Mouse (Mus musculus) intestine, postnatal 0 days (tissue): ENCODE measurements around the gene App. TPM values are rescaled to one million over a fixed set of nuclear protein-coding genes. Genes with fewer than 3 reads are reported as not detected.

Experiments used
- ATAC-seq: fragments of 200-750 bp; cut with Nextera tagmentation; 2 replicates; pipeline ENCODE4 v1.8.0; 2017; ENCODE audit warnings: mild to moderate bottlenecking, moderate TSS enrichment, moderate library complexity
- H3K27ac ChIP-seq: fragments of 300-500 bp; sonication (generic); 2 replicates; pipeline ENCODE4 v1.5.1; 2014; ENCODE audit warnings: mild to moderate bottlenecking, low read depth, low read length, moderate library complexity
- H3K27me3 ChIP-seq: fragments of 300-500 bp; sonication (generic); replicated peaks from 2 replicates; pipeline ENCODE4 v1.6.1; 2014; ENCODE audit warnings: low read length, mixed read lengths; ENCODE audit not compliant: control insufficient read depth, insufficient read depth
- H3K36me3 ChIP-seq: fragments of 300-500 bp; sonication (generic); 2 replicates; pipeline ENCODE4 v1.6.1; 2014; ENCODE audit warnings: mild to moderate bottlenecking, moderate library complexity; ENCODE audit not compliant: control insufficient read depth, insufficient read depth
- H3K4me1 ChIP-seq: fragments of 300-500 bp; sonication (generic); replicated peaks from 2 replicates; pipeline ENCODE4 v1.6.1; 2014; ENCODE audit warnings: antibody characterized with exemption, low read length, mixed read lengths; ENCODE audit not compliant: control insufficient read depth, insufficient read depth
- H3K4me2 ChIP-seq: fragments of 300-500 bp; sonication (generic); replicated peaks from 2 replicates; pipeline ENCODE4 v1.6.1; 2014; ENCODE audit warnings: low read depth, mild to moderate bottlenecking, moderate library complexity
- H3K4me3 ChIP-seq: fragments of 300-500 bp; sonication (generic); 2 replicates; pipeline ENCODE4 v1.5.1; 2014; ENCODE audit warnings: low read depth, low read length
- H3K9ac ChIP-seq: fragments of 300-500 bp; sonication (generic); 2 replicates; pipeline ENCODE4 v1.6.1; 2014; ENCODE audit warnings: mild to moderate bottlenecking, low read depth, low read length
- H3K9me3 ChIP-seq: fragments of 300-500 bp; sonication (generic); 2 replicates; pipeline ENCODE4 v1.6.1; 2016; ENCODE audit warnings: mixed run types; ENCODE audit not compliant: control insufficient read depth
- CTCF ChIP-seq: sonication (generic); IDR thresholded peaks from 2 replicates; pipeline ENCODE4 v1.5.1; 2016; ENCODE audit warnings: low read depth, mild to moderate bottlenecking, control low read depth, antibody characterized with exemption, moderate library complexity
- WGBS: fragments of 180-500 bp; shearing (Covaris S2); extraction: QIAGEN DNeasy Blood & Tissue Kit; methylation state at CpG from one replicate; pipeline ENCODE4 v1.1.7; 2014; 5-methylcytosine and 5-hydroxymethylcytosine counted together
- polyA plus RNA-seq: library from polyadenylated mRNA; unstranded; fragments of >200 nt; fragmentation: Nextera tagmentation; extraction: Ambion mirVana; gene quantifications from 2 replicates; pipeline ENCODE4 v1.2.1, GENCODE M21; 2015

The App gene
- polyA plus RNA-seq, 1 experiment from 2014 or later, result 191 TPM

DNA sequence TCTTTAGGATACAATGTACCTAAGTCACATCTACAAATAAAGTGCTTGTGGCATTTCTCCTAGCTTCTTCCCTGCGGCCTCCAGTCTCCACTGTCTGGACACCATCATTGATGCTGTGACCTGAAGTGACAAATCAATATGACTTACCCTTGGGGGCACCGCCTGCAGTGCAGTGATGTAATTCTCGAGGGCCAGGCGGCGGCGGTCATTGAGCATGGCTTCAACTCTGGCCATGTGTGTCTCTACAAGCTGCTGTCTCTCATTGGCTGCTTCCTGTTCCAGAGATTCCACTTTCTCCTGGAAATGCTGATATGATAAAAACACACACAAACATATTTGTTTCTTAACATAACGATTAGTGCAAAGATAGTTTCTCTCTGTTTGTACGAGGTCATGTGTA lies 148.9 kb downstream of the App start:
- no peak for ATAC-seq
- no peak for TF ChIP-seq CTCF
- no peak overlapping the region for H3K9ac ChIP-seq
- 98% methylated on average over 8 of the region's 8 CpGs for WGBS
- H3K4me1 ChIP-seq, result no peaks in the 10 kb centered on the region
- H3K27me3 ChIP-seq, result no peaks in the 10 kb centered on the region
- no peak overlapping the region for H3K4me3 ChIP-seq
- peaks cover 49% of the 10 kb centered on the region for H3K36me3 ChIP-seq
- H3K27ac ChIP-seq, result no peak overlapping the region
- no peak overlapping the region for H3K4me2 ChIP-seq
- H3K9me3 ChIP-seq, result no peaks in the 10 kb centered on the region

DNA sequence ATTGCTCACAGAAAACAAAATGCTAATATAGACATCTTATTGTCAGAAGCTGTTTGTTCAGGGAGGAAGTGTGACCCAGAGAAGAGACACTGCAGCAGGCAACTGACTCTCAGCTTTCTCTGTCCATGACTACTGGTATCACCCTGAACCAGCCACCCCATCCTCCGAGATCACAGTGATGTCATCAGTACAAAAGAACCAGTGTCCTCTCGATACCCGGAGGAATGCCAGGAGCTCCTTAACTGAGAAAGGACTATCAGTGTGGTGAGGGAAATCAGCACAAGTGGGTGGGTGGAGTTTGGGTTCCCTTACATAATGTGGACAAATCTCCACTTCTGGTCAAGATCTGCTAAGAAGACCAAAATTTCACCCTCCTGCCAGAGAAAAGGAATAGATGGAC lies 150.5 kb downstream of the App start:
- no peak overlapping the region for H3K4me3 ChIP-seq
- no peak for TF ChIP-seq CTCF
- no peaks in the 10 kb centered on the region for H3K4me1 ChIP-seq
- no peaks in the 10 kb centered on the region for H3K9me3 ChIP-seq
- H3K27me3 ChIP-seq, result no peaks in the 10 kb centered on the region
- H3K4me2 ChIP-seq, result no peak overlapping the region
- H3K9ac ChIP-seq, result no peak overlapping the region
- H3K27ac ChIP-seq, result no peak overlapping the region
- WGBS, result 91% methylated on average over 3 of the region's 3 CpGs
- ATAC-seq, result no peak
- peaks cover 38% of the 10 kb centered on the region for H3K36me3 ChIP-seq

DNA sequence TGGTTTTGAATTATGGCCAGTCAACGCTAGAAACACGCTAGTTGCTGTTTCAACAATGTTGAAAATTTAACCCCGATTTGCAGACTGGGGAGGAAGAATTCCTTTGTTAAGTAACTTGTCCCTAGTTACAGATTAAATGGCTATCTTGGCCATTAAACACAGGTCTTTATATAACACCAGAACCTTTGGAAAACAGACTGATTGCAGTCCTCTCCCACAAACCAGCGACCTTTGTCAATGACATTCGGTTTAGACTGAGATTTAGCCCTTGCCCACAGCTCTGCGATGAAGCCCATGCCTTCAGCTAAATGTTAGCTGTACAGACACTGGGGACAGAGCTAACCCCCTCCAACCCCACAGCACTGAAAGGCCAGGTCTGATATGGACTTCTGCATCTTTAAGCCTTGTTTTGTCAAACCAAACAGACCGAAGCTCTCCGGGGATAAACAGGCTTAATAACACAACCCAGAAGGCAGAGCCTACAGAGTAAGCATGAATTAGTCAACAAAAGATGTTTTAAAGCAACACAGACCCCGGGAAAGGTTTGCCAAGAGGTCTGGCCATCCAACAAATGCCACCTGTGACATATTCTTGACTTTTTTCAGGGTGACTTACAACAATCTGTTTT lies 152.8 kb downstream of the App start:
- no peak for TF ChIP-seq CTCF
- WGBS, result 61% methylated on average over 9 of the region's 9 CpGs
- peaks cover 27% of the 10 kb centered on the region for H3K36me3 ChIP-seq
- ATAC-seq, result no peak
- H3K9ac ChIP-seq, result no peak overlapping the region
- no peaks in the 10 kb centered on the region for H3K27me3 ChIP-seq
- H3K4me1 ChIP-seq, result no peaks in the 10 kb centered on the region
- no peak overlapping the region for H3K4me3 ChIP-seq
- no peaks in the 10 kb centered on the region for H3K9me3 ChIP-seq
- no peak overlapping the region for H3K4me2 ChIP-seq
- no peak overlapping the region for H3K27ac ChIP-seq

DNA sequence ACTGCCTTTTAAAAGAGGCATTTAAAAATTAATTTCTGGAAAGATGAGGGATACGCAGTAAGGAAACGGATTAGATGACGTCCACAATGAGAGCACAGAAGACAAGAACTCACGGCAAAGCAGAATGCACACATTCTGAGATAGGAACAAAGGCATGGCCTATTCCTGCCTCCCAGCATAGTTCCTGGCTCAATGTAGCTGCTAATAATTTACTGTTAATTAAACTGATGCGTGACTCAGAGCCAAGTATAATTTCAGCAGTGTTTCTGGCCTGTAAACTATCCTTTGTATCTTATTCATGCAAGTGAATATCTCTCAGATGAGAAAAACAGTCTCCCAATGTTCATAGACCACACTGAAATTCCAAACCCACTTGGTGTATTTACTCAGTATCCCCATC lies 154.3 kb downstream of the App start:
- Histone ChIP-seq H3K9ac (no peak overlapping the region), H3K4me1 (no peaks in the 10 kb centered on the region), H3K36me3 (peaks cover 22% of the 10 kb centered on the region), H3K27ac (no peak overlapping the region; the same call in 1 of the 2 replicates), H3K27me3 (no peaks in the 10 kb centered on the region), H3K9me3 (no peaks in the 10 kb centered on the region), H3K4me2 (no peak overlapping the region), H3K4me3 (no peak overlapping the region)
- 91% methylated on average over 5 of the region's 5 CpGs for WGBS
- no peak for TF ChIP-seq CTCF
- ATAC-seq, result no peak

DNA sequence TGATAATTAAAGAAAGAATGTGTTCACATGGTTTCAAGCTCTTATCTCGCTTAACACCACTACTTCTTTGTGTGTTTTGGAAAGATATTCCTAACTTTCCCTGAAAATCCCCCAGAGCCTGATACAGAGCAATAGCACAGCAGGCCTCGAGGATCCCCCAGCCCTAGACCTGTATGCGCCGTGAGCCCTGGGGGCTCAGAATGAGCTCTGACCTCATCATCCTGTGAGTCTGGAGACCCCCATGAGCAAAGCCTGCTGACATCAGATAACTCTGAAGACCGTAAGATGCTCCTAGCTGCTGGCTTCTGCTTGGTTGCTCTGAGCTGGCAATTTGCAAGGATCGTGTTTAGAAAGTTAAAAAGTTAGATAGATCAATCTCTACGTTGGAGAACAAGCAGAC lies 155.7 kb downstream of the App start:
- no peak for TF ChIP-seq CTCF
- Histone ChIP-seq H3K4me2 (no peak overlapping the region), H3K36me3 (peaks cover 27% of the 10 kb centered on the region), H3K27me3 (no peaks in the 10 kb centered on the region), H3K9ac (no peak overlapping the region), H3K4me1 (no peaks in the 10 kb centered on the region), H3K27ac (no peak overlapping the region), H3K9me3 (no peaks in the 10 kb centered on the region), H3K4me3 (no peak overlapping the region)
- 86% methylated on average over 7 of the region's 7 CpGs for WGBS
- no peak for ATAC-seq

DNA sequence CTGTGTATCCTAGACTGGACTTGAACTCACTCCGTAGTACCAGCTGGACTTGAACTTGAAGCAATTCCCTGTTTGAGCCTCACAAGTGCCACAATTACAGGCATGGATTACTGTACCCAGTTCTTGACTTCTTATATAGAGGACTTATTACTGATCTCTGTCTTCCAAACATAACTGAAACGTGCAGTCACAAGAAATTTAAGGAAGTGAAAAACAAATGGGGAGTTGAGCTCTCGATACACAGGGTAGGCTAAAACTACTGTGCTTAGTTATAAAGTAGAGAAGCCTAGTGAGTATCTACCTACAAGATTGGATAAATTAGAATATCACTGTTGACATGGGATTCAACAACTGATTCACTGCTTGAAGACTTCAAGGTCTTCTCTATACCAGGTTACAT lies 160.9 kb downstream of the App start:
- no peaks in the 10 kb centered on the region for H3K9me3 ChIP-seq
- H3K36me3 ChIP-seq, result peaks cover 47% of the 10 kb centered on the region
- H3K4me3 ChIP-seq, result no peak overlapping the region
- ATAC-seq, result no peak
- no peak overlapping the region for H3K27ac ChIP-seq
- TF ChIP-seq CTCF, result no peak
- no peak overlapping the region for H3K4me2 ChIP-seq
- no peaks in the 10 kb centered on the region for H3K27me3 ChIP-seq
- no peaks in the 10 kb centered on the region for H3K4me1 ChIP-seq
- 93% methylated on average over 3 of the region's 3 CpGs for WGBS
- H3K9ac ChIP-seq, result no peak overlapping the region

DNA sequence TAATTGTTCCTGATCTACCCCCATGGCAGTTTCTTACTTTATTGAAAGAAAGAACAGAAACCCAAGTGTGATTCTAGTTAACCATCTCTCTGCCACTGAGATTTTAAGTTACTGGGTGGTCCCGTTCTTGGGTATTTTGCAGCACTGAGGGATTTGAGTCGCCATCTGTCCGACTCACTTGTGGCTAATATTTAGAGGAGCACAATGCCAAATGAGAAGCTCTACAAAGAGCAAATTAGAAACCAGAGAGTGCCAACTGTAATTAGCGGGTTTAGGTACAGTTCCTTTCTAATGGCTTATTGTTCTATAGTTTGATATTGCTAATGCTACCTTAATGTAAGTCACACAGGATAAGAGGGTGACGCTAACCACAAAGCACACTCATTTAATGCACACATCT lies 161.4 kb downstream of the App start:
- H3K36me3 ChIP-seq, result peaks cover 47% of the 10 kb centered on the region
- 95% methylated on average over 5 of the region's 5 CpGs for WGBS
- no peak for TF ChIP-seq CTCF

More for the DNA sequence above, 161.4 kb downstream of the App start:
- Histone ChIP-seq H3K4me2 (no peak overlapping the region), H3K9me3 (no peaks in the 10 kb centered on the region), H3K27me3 (no peaks in the 10 kb centered on the region), H3K27ac (no peak overlapping the region), H3K9ac (no peak overlapping the region), H3K4me3 (no peak overlapping the region), H3K4me1 (no peaks in the 10 kb centered on the region)
- no peak for ATAC-seq
